Mouse (Mus musculus): Measurements from ENCODE around the gene Ctdspl.

- TF ChIP-seq CTCF (IDR thresholded peaks at IDR 0.05; ENCODE audit: extremely low read depth, insufficient read length, insufficient replicate concordance, low read depth, low read length) (no peak), POLR2A (IDR thresholded peaks at IDR 0.05; ENCODE audit: low read depth, low read length) (no peak)
Observed at GRCm38 (mm10) chr9:119004703-119005076, 78.4 kb downstream of the Ctdspl start.

Data from small intestine, adult 2 months (tissue).